In the genomic region with DNA sequence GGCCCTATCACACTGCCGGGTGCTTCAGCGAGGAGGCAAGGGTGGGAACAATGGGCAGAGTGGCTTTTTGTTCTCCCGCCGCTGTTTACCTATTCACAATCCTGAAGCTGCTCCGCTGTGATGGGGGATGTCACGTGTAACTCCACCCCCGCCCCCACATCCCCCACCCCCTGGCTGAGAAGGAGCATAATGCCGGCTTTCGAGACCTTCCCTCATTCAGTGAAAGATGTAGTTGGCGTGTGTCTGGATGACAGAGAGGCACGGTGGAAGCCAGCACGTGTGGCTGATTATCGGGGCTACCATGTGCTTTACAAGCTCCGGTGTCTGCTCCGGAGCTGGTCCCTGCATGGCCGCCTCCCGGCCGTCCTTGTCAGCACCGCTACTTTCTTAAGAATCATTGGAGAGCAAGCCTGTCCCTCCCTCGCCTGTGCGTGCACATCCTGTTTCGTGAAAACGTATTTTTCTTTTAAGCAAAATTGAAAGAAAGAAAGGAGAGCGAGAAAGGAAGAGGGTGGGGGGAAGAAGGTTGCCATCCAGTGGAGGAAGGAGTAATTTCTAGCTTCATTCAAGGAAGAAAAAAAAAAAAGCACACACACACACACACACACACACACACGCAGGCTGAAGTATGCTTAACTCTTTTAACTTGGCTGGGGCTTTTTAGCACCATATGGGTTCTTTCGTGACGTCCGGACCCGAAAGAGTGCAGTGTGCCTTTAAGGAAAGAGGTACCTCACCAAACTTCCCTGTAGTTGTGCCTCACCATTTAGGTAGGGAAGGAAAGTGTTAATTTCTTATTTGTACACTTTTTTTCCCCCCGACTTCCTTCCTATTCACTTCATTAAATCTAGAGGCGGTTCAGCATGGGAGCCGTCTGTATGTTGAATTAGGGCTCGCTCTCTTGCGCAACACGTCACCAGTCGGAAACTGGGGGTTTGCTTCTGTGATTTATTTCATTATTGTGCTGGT, we compare ENCODE assay signal across 8 mouse cellular contexts.
A peak's percentile ranks its signal among the peaks of the same experiment; 100 is the strongest.
DNase-seq lines count a peak whose midpoint lies in the region; ATAC-seq and TF ChIP-seq lines count a peak whose summit lies in the region.

No protein-coding gene starts in this region.

- under 1% methylated on average over 36 of the region's 36 CpGs for WGBS in hindbrain, embryonic 14.5 days

- no peaks in the 10 kb centered on the region for H3K27me3 ChIP-seq in Patski
- no peaks in the 10 kb centered on the region for H3K27me3 ChIP-seq in hindbrain, embryonic 14.5 days (ENCODE audit: control insufficient read depth, insufficient read depth, low read length)

- peak; percentile 58 for DNase-seq in Patski (ENCODE audit: low read depth, low spot score)
- DNase-seq in cerebellum, adult 9-10 months, result peak; percentile 69
- DNase-seq in frontal cortex, postnatal 14 days (ENCODE audit: low spot score in 2 of 2), result peak; percentile 62 to 69
- DNase-seq in hindbrain, embryonic 14.5 days (ENCODE audit: low spot score), result peak; percentile 80
- DNase-seq in left cerebral cortex, adult 11 months (ENCODE audit: low spot score), result peak; percentile 72
- DNase-seq in lung, postnatal 36 days, result peak; percentile 82
- DNase-seq in right cerebral cortex, adult 18-20 months, result peak; percentile 82
- peak; percentile 51 to 65 for DNase-seq in urinary bladder, postnatal 36 days (ENCODE audit: low spot score in 2 of 2)

- CTCF ChIA-PET in Patski (lab: Charles Lee), result interaction anchor here (0.8 to 2.6 kb wide), 2 partner anchors 12 to 14 kb away, joined by 3 to 7 read pairs; no protein-coding TSS in a partner anchor

- H3K9me3 ChIP-seq in hindbrain, embryonic 14.5 days (ENCODE audit: control insufficient read depth, low read length), result no peaks in the 10 kb centered on the region

- TF ChIP-seq CTCF in Patski (IDR thresholded peaks at IDR 0.05), result peak; percentile 55

- H3K27ac ChIP-seq in hindbrain, embryonic 14.5 days, result peak overlapping the region; percentile 98

- H3K4me3 ChIP-seq in hindbrain, embryonic 14.5 days (replicated peaks; ENCODE audit: low read length), result peak overlapping the region; percentile 42

- H3K9ac ChIP-seq in hindbrain, embryonic 14.5 days, result peak overlapping the region; percentile 71

- H3K4me1 ChIP-seq in hindbrain, embryonic 14.5 days (replicated peaks; ENCODE audit: control insufficient read depth, insufficient read depth, low read length), result peaks cover 32% of the 10 kb centered on the region

- no peaks in the 10 kb centered on the region for H3K36me3 ChIP-seq in hindbrain, embryonic 14.5 days (replicated peaks; ENCODE audit: control insufficient read depth, insufficient read depth)

- H3K4me2 ChIP-seq in hindbrain, embryonic 14.5 days (replicated peaks), result peak overlapping the region; percentile 66

- ATAC-seq in Patski, result peak; percentile 65
- peak; percentile 88 for ATAC-seq in hindbrain, embryonic 14.5 days (ENCODE audit: low FRiP score)

- in situ Hi-C loops in Patski (cut with MboI; ENCODE audit: low pct_unique_long_range_greater_than_20kb), result loop anchor here (10.0 kb wide), 1 partner anchor 467 kb away; a partner anchor contains a TSS

- POLR2A ChIA-PET in Patski (lab: Charles Lee), result interaction anchor here (0.5 to 0.7 kb wide), 3 partner anchors 399 to 1081 kb away, joined by 3 read pairs; no protein-coding TSS in a partner anchor

Comparison
In these comparisons a context has a peak if more than half of its experiments do, and no peak if none do; other contexts are left out.
1. Peak in every context shown above with its lines: DNase-seq, ATAC-seq, H3K4me3 ChIP-seq and H3K27ac ChIP-seq.